Mouse (Mus musculus): ENCODE results near the gene Zfp382.
"Not testable (repeated sequence)": the region's sequence is repeated elsewhere in the genome, so short reads cannot be mapped to it uniquely, and the experiment has no call there.

Gene Zfp382

DNA sequence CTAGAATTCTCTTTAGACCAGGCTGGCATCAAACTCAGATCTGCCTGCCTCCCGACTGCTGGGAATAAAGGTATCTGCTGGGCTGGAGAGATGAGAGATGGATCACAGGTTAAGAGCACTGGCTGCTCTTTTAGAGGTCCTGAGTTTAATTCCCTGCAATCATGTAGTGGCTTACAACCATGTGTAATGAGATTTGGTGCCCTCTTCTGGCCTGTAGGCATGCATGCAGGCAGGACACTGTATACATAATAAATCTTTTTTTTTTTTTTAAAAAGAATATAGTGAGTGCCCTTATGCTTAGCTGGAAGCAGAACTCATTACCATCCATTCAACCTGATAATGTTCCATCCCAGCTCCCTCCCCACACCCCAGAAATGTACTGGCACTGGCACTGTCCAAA, 32.3 kb downstream of the Zfp382 start:
- no peak for DNase-seq

DNA sequence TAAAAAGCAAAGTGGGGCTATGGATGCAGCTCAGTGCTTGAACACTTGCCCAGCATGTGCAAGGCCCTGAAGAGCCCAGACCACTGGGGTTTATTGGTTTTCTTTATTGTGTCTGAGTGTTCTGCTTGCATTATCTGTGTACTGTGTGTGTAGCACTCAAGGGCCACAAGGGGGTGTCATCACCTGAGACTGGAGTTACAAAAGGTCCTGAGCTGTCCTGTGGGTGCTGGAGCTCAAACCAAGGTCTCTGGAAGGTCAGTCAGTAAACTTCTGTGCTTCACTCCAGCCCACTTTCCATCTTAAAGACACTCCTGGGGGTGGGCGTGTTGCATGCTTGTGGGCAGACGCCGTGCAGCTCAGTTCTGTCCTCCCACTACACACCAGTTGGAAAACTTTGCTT, 33.8 kb downstream of the Zfp382 start:
- DNase-seq = no peak

DNA sequence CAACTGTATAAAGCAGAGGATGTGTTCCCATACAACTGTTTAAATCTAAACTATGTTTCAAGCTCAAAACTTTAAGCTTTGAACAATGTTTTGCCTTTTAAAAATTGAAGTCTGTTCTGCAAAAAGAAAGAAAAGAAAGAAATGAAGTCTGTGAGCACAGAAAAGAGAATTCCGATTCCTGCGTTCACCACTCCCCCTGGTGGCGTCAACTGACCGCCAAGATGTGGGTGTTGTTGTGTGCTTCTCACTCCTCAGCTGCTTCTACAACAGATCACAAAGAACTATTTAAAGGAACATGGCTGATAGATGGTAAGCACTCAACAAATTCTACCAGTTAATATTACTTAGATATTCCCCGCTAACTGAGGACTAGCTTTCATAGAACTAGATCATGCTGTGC, 41.4 kb downstream of the Zfp382 start:
- DNase-seq = no peak

DNA sequence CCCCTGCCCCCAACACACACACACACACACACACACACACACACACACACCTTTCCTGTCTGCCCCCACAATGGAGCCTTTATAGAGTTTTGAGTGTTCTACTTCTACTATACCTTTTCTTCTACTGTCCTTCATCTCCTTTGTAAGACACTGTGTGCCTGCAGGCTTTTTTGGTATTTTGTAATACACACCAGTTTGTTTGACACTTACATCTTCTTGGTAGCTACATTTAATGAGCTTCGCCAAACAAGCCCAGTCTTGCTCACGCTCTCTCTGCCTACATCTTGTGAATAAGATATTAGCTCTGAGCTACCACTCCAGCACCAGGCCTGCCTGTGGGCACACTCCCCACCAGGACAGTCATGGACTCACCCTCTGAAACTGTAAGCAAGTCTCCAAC, 43.0 kb downstream of the Zfp382 start:
- no peak for DNase-seq

DNA sequence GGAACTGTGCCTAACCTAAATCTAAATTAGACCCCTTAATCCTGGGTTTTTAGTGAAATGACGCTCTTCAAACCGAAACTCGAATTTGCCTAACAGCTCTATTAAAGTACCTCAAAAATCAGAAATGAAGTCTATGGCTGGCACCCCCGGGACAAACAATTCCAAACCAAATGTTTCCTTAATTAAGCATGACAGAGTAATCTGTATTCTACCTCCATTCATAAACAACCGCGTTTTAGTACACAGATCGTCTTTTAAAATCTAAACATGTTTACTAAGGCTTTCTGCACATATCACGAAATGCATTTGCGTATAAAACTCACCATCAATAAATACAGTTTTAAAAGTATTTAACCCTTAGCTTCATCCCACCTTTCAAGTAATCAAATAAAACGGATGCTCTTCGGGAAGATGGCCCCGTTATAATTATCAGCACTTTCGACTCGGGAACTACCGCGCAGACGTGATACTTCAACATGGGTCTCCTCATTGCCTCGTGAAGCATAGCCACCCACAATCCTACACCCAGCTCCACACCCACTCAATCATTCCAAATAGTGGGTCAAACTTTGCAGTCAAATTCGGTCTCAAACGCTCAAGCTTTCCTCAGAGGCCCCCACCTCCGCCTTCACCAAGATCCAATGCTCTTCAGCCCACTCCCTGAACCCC, 47.3 kb downstream of the Zfp382 start:
- DNase-seq = peak in 1 of 2 experiments; percentile 19

DNA sequence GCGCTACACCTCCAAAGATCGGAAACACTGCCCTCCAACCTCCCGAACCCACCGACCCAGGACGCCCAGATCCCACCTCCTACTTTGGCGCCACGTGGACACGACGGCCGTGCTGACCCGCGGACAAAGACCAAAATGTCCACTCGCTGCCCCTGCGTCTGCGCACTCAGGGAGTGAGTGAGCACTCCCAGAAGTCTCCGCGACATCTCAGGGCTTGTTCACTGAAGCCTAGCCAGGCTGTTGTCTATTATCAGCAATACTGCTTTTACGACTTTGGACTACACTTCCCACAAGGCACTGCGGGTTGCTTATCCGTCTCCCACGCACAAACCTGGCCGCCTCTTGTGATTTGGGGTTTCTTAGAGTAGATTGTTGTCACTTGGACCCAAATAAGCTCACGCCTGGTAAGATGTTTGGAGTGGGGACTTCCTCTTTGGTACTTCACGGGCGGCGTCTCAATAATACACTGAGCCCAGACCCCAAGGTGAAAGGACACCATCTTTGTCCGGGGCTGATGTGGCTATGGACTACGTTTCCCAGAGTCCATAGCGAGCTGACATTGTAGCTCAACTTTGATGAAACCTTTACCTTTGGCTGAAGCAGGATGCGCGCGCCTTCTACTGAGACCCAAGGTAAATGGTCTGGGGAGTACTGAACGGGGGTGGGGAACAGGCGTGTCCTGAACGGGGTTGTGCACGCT, 48.0 kb downstream of the Zfp382 start, which contains the start of gene Zfp146:
TSS of gene Zfp146 (minus strand) at position 168 of the 700 bp plus-strand sequence.
- peak; percentile 91 to 92 for DNase-seq

DNA sequence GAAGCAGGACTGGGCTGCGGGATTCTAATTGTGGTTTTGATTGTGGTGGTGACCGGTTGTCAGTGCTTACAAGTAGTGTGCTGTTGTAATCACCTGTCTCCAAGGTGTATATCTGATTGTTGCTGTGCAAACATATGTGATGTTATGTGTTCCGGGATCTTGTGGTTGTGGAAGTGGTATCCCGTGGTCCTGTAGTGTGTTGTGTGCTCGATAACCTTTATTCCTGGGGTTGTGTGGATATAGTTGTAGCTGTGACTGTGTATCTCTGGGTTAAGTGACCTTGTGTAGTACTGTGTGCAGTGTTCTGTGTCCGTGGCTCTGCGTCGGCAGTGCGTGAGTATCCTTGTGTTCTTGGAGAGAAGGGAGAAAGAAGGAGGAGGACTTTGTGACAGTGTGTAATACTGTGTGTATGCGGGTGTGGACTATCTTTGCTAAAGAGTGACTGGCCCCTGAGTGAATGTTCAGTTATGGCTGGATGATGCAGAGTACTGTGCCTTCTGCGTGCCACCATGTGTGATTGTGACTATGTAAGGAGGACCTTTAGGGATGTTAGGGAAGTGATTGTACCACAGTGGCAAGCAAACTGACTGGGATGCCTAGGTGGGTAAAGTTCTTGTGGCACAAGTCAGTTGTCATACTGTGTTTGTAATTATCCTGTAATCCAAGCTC, 48.7 kb downstream of the Zfp382 start:
- no peak for DNase-seq

DNA sequence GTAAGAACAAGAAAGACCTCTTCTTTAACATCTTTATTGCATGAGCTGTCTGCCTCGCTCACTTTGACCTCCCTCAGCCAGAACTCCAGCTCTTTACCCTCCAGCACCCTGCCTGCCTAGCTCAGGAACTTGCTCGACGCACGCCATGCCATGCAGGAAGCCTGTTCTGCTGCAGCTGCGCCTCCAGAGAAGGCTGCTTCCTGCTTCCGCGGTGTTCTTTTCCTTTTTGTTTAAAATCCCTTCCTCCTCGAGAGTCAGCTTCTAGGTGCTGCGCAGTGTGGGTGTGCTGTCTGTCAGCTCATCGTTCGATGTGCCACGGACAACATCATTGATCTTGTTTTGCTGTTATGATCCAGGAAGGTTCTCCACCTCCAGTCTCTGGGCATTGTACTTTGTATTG, 54.7 kb downstream of the Zfp382 start:
- DNase-seq = no peak

DNA sequence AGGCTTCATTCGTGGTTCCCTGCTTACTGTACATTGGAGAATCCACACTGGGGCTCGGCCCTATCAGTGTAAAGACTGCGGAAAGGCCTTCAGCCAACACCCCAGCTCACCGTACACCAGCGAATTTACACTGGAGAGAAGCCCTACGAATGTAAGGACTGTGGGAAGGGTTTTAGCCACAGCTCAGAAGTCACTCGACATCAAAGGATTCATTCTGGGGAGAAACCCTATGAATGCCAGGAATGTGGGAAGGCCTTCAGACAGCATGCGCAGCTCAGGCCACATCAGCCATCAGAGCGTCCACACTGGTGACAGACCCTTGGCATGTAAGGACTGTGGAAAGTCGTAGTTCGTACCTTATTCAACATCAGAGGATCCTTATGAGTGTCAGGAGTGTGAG, 56.5 kb downstream of the Zfp382 start:
- no peak for DNase-seq

DNA sequence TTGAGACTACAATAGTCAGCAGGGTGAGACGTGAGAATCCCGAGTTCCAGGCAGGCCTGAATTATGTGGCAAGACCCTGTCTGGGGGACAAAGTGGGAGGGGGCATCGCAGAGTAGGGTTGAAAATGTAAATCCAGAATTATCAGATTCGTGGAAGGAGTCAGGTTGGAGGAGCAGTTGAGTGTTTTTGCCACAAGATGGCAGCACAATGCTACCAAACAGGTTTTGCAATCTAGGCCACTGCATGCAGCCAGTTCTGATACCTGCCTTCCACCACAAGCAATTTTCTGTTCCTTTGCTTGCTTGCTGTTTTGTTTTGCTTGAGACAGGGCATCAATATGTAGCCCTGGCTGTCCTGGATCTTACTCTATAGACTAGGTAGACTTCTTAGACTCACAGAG, 59.6 kb downstream of the Zfp382 start:
- peak; percentile 82 to 84 for DNase-seq

DNA sequence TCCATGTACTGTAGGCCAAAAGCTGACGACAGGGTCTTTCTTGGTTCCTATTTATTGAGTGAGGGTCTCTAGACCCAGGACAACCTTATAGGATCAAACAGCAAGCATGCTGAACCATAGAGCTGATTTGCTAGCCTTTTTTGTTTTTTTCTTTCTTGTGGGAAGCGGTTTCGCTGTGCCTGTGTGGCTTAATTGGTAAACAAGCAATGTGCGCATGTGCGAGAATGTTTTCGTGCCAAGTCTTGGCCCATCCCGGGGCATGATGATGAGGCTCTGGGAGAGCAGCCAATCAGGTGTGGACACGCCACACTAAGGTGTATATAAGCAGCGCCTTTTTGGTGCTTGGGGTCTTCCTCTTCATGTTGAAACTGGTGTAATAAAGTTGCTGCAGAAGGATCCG, 60.2 kb downstream of the Zfp382 start:
- DNase-seq = not testable (repeated sequence)

DNA sequence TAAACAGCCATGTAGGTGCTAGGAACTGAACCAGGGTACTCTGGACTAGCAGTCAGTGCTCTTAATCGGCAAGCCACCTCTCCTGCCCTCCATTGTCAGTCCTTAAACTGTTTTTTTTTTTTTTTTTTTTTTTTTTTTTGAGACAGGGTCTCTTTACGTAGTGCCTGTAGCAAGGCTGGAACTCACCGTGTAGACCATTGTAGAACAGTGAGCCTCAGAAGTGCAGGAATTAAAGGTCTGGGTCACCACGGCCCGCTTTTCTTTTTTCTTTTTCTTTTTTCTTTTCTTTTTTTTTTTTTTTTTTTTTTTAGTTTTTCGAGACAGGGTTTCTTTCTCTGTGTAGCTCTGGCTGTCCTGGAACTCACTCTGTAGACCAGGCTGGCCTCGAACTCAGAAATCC, 61.4 kb downstream of the Zfp382 start:
- not testable (repeated sequence) for DNase-seq

DNA sequence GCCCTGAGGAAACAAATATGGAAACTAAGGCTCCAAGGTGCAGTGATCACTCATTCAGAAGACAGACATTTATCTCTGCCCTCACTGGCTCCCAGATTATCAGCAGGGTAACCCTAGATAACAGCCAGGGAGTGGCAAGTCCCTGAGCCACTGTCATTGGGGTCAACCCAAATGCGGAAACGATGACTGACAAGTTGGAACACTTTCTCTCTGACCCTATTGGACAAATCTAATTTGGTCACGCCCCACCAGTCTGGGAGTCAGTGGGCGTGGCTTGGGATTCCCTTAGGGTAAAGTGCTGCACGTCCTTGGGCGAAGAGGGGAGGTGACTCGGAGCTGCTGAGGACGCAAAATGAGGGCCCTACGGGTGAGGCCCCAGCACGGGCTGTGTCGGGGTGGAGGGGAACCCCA, 62.1 kb downstream of the Zfp382 start, which contains the start of gene Cox7a1:
TSS of gene Cox7a1 (plus strand) at position 266 of the 411 bp plus-strand sequence.
- DNase-seq = peak; percentile 82 to 86
